Mouse (Mus musculus) hindbrain, embryonic 15.5 days (tissue): ENCODE measurements around the gene Invs. TPM values are rescaled to one million over a fixed set of nuclear protein-coding genes. Genes with fewer than 3 reads are reported as not detected.

Source experiments
- ATAC-seq: fragments of 200-750 bp; cut with Nextera tagmentation; 2 replicates; pipeline ENCODE4 v1.8.0; 2017; ENCODE audit warnings: low read depth, moderate number of reproducible peaks, moderate TSS enrichment; ENCODE audit not compliant: low FRiP score
- H3K27ac ChIP-seq: fragments of 300-500 bp; sonication (generic); replicated peaks from 2 replicates; pipeline ENCODE4 v1.5.1; 2015; ENCODE audit warnings: mild to moderate bottlenecking, inconsistent platforms
- H3K27me3 ChIP-seq: fragments of 300-500 bp; sonication (generic); 2 replicates; pipeline ENCODE4 v1.6.1; 2015; ENCODE audit warnings: control low read depth, inconsistent platforms
- H3K36me3 ChIP-seq: fragments of 300-500 bp; sonication (generic); 2 replicates; pipeline ENCODE4 v1.6.1; 2015; ENCODE audit warnings: control low read depth, inconsistent platforms
- H3K4me1 ChIP-seq: fragments of 300-500 bp; sonication (generic); replicated peaks from 2 replicates; pipeline ENCODE4 v1.6.1; 2015; ENCODE audit warnings: control low read depth, inconsistent platforms
- H3K4me2 ChIP-seq: fragments of 300-500 bp; sonication (generic); 2 replicates; pipeline ENCODE4 v1.6.1; 2015; ENCODE audit warnings: moderate library complexity, mild to moderate bottlenecking, inconsistent platforms
- H3K4me3 ChIP-seq: fragments of 300-500 bp; sonication (generic); 2 replicates; pipeline ENCODE4 v1.5.1; 2015; ENCODE audit warnings: mild to moderate bottlenecking, inconsistent platforms
- H3K9ac ChIP-seq: fragments of 300-500 bp; sonication (generic); 2 replicates; pipeline ENCODE4 v1.6.1; 2015; ENCODE audit warnings: inconsistent platforms
- H3K9me3 ChIP-seq: fragments of 300-500 bp; sonication (generic); 2 replicates; pipeline ENCODE4 v1.6.1; 2016; ENCODE audit warnings: control low read depth, inconsistent platforms
- WGBS: fragments of 180-500 bp; shearing (Covaris S2); methylation state at CpG from one replicate; pipeline ENCODE4 v1.1.7; 2015; 5-methylcytosine and 5-hydroxymethylcytosine counted together
- polyA plus RNA-seq: library from polyadenylated mRNA; unstranded; fragments of >200 nt; fragmentation: Nextera tagmentation; extraction: Ambion mirVana; gene quantifications from 2 replicates; pipeline ENCODE4 v1.2.1, GENCODE M21; 2015

The Invs gene
- polyA plus RNA-seq, 1 experiment from 2014 or later, result 6.1 TPM

GRCm38 (mm10) chr4:48472792-48473650 is 193.5 kb downstream of the Invs start, which contains the start of gene Tex10:
TSS of gene Tex10 (minus strand) at chr4:48473459.
- peak; percentile 97 for ATAC-seq
- H3K36me3 ChIP-seq, result peaks cover 8% of the 10 kb centered on the region
- no peaks in the 10 kb centered on the region for H3K27me3 ChIP-seq
- WGBS, result under 1% methylated on average over 89 of the region's 89 CpGs
- H3K4me3 ChIP-seq, result peak within 1 kb of the TSS; percentile 76
- no peaks in the 10 kb centered on the region for H3K9me3 ChIP-seq
- H3K4me1 ChIP-seq, result peaks cover 25% of the 10 kb centered on the region
- peak within 1 kb of the TSS; percentile 72 for H3K27ac ChIP-seq
- peak within 1 kb of the TSS; percentile 93 for H3K4me2 ChIP-seq
- peak within 1 kb of the TSS; percentile 81 for H3K9ac ChIP-seq

- H3K9me3 ChIP-seq, result no peaks in the 10 kb centered on the region
- H3K27ac ChIP-seq, result peak overlapping the region; percentile 10; the same call in 1 of the 2 replicates
- ATAC-seq, result no peak
- peak overlapping the region; percentile 93 for H3K4me2 ChIP-seq
- WGBS, result 80% methylated on average over 2 of the region's 2 CpGs
- no peaks in the 10 kb centered on the region for H3K27me3 ChIP-seq
- peaks cover 2% of the 10 kb centered on the region for H3K36me3 ChIP-seq
- H3K9ac ChIP-seq, result 0 out of 2 replicates have a peak overlapping the region, but pooled peaks have one; percentile 81
- H3K4me3 ChIP-seq, result peak overlapping the region; percentile 76
- peaks cover 25% of the 10 kb centered on the region for H3K4me1 ChIP-seq
Observed at GRCm38 (mm10) chr4:48473651-48474011, 194.1 kb downstream of the Invs start.

GRCm38 (mm10) chr4:48481287-48481686 is 201.7 kb downstream of the Invs start:
- Histone ChIP-seq H3K27ac (no peak overlapping the region), H3K9ac (no peak overlapping the region), H3K4me3 (no peak overlapping the region), H3K27me3 (no peaks in the 10 kb centered on the region), H3K4me2 (no peak overlapping the region), H3K9me3 (no peaks in the 10 kb centered on the region), H3K36me3 (no peaks in the 10 kb centered on the region), H3K4me1 (no peaks in the 10 kb centered on the region)
- WGBS, result 35% methylated on average over 2 of the region's 2 CpGs
- ATAC-seq, result no peak

Other genes with a start within 250 kb of the Invs start
- 2.2 and 2.3 TPM in 2 replicates for gene Nr4a3, start 234.6 kb upstream of the Invs start, polyA plus RNA-seq
- 24.1 and 24.7 TPM in 2 replicates for gene Stx17, start 154.8 kb upstream of the Invs start, polyA plus RNA-seq
- 60.6 and 62.0 TPM in 2 replicates for gene Erp44, start 202 bp upstream of the Invs start, polyA plus RNA-seq
- gene Tex10, start 193.7 kb downstream of the Invs start, polyA plus RNA-seq, result 36.3 and 37.1 TPM in 2 replicates